Mouse (Mus musculus): Measurements from ENCODE around the gene Gm21983. TPM values are rescaled to one million over a fixed set of nuclear protein-coding genes. Genes with fewer than 3 reads are reported as not detected.

The Gm21983 gene
- polyA plus RNA-seq, 1 experiment from 2014 or later = not detected

DNA sequence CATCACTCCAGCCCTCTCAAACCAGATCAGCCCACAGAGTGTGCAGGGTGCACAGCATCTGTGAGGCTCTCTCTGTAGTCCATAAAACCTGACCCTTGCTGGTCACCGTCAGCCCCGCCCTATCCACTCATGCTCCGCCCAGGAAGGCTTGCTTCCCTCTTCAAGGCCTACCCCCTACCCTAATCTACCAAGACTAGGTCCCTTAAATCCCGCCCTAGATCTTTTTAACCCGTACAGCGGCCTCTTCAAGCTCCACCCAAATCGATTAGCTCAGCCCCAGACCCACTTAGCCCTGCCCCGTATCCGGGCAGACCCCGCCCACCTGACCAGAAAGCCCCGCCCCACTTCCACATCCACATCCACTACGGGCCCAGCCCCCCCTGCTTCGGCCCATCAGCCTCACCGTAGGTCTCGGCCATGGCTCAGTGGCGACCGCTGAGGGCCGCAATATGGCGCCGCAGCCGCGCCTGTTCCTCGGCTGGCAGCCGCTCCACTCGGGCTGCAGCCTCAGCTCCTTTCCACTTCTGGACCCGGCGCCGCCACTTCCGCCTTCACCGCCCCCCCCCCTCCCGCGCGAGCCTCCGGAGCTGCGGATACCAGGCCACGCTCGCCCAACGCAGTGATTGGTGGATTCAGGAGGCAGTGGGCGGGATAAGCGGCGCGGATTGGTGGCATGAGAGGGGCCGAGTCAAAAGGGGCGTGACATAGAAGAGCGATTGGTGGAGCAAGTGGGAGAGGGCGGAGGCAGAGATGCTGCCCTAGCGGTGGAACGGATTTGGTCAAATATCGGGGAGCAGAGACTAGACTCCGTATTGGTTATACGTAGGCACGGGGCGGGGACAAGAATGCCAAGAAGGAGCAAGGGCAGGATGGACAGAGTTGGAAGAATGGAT, 2.3 kb downstream of the Gm21983 start, which contains the start of gene Rab4b:
Gene Rab4b (minus strand): TSS at position 573 of the 893 bp plus-strand sequence.
- H3K4me3 ChIP-seq (ENCODE audit: low read depth, low read length) = peak within 1 kb of the TSS; percentile 72
- ATAC-seq (ENCODE audit: low FRiP score) (peak; percentile 98), DNase-seq (ENCODE audit: low spot score, missing footprints) (peak; percentile 99)
- no peaks in the 10 kb centered on the region for H3K9me3 ChIP-seq (ENCODE audit: control insufficient read depth, low read length)
- no peaks in the 10 kb centered on the region for H3K27me3 ChIP-seq (ENCODE audit: control insufficient read depth, insufficient read depth, low read length)
- H3K9ac ChIP-seq (ENCODE audit: low read length) = peak within 1 kb of the TSS; percentile 66
- peaks cover 8% of the 10 kb centered on the region for H3K4me1 ChIP-seq (ENCODE audit: control insufficient read depth, insufficient read depth, low read length)
- peak within 1 kb of the TSS; percentile 50 for H3K4me2 ChIP-seq
- under 1% methylated on average over 53 of the region's 53 CpGs for WGBS
- H3K36me3 ChIP-seq (ENCODE audit: control insufficient read depth, insufficient read depth, low read length) = no peaks in the 10 kb centered on the region
- H3K27ac ChIP-seq (ENCODE audit: low read depth, low read length) = peak within 1 kb of the TSS; percentile 87

DNA sequence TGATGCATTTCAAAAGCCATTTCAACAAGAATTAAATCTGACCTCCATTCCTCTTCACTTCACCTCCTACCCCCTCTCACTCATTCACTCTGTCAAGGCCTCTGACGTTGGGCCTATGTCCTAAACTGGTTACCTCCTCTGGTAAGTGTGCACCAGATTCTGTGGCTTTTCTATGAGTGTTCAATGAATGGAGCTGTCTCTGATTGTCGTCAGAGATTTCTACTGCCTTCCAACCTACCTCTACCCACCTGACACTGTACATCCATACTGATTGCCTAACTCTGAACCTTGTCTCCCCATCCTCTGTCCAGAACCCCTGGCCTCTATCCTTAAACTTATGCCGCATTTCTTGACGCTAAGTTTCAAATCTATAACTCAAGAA, 3.0 kb downstream of the Gm21983 start:
- peak; percentile 8; the same call in 1 of the 2 replicates for ATAC-seq (ENCODE audit: low FRiP score)
- H3K27me3 ChIP-seq (ENCODE audit: control insufficient read depth, insufficient read depth, low read length) = no peaks in the 10 kb centered on the region
- peaks cover 8% of the 10 kb centered on the region for H3K4me1 ChIP-seq (ENCODE audit: control insufficient read depth, insufficient read depth, low read length)
- peak overlapping the region; percentile 66 for H3K9ac ChIP-seq (ENCODE audit: low read length)
- no peaks in the 10 kb centered on the region for H3K36me3 ChIP-seq (ENCODE audit: control insufficient read depth, insufficient read depth, low read length)
- WGBS = 31% methylated on average over 4 of the region's 4 CpGs
- H3K9me3 ChIP-seq (ENCODE audit: control insufficient read depth, low read length) = no peaks in the 10 kb centered on the region
- DNase-seq (ENCODE audit: low spot score, missing footprints) = no peak
- H3K27ac ChIP-seq (ENCODE audit: low read depth, low read length) = peak overlapping the region; percentile 87
- H3K4me3 ChIP-seq (ENCODE audit: low read depth, low read length) = peak overlapping the region; percentile 72
- peak overlapping the region; percentile 44 for H3K4me2 ChIP-seq

DNA sequence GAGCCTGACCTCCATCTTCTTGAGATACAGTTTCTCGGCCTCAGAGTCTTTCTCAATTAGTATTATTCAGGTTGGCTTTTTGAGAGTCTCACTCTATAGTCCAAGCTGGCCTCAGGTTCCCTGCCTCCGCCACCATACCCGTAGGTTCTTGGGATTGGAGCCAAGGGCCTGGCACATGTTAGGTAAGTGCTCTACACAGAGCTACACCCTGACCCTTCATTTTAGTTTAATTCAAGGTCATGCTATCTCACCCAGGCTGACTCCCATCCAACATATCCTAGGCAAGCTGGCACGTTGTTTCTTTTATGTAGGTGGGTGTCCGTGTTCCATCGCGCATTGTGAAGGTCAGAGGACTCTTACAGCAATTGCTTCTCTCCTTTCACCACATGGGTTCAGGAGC, 6.0 kb downstream of the Gm21983 start:
- no peaks in the 10 kb centered on the region for H3K27me3 ChIP-seq (ENCODE audit: control insufficient read depth, insufficient read depth, low read length)
- ATAC-seq (ENCODE audit: low FRiP score) (no peak), DNase-seq (ENCODE audit: low spot score, missing footprints) (no peak)
- H3K36me3 ChIP-seq (ENCODE audit: control insufficient read depth, insufficient read depth, low read length) = no peaks in the 10 kb centered on the region
- peaks cover 6% of the 10 kb centered on the region for H3K4me1 ChIP-seq (ENCODE audit: control insufficient read depth, insufficient read depth, low read length)
- no peak overlapping the region for H3K9ac ChIP-seq (ENCODE audit: low read length)
- H3K27ac ChIP-seq (ENCODE audit: low read depth, low read length) = no peak overlapping the region
- H3K4me2 ChIP-seq = no peak overlapping the region
- no peaks in the 10 kb centered on the region for H3K9me3 ChIP-seq (ENCODE audit: control insufficient read depth, low read length)
- 97% methylated on average over 7 of the region's 7 CpGs for WGBS
- H3K4me3 ChIP-seq (ENCODE audit: low read depth, low read length) = no peak overlapping the region

DNA sequence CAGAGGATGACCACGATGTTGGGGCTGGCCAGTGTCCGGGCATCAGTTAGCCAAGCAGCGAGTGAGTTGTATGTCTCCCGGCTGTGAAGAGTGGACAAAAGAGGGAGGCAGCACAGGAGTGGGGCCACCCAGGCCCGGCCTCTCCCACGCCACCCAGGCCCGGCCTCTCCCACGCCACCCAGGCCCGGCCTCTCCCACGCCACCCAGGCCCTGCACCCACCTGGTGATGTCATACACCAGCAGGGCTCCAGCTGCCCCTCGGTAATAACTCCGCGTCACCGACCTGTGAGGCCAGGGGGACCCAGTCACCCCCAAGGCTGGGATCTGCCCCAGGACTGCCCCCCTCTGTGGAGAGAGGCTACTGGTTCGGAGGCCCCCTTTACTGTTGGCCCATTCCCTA, 6.4 kb downstream of the Gm21983 start:
- no peak overlapping the region for H3K9ac ChIP-seq (ENCODE audit: low read length)
- WGBS = 93% methylated on average over 15 of the region's 15 CpGs
- no peak overlapping the region for H3K4me2 ChIP-seq
- no peaks in the 10 kb centered on the region for H3K9me3 ChIP-seq (ENCODE audit: control insufficient read depth, low read length)
- no peak for ATAC-seq (ENCODE audit: low FRiP score)
- H3K27ac ChIP-seq (ENCODE audit: low read depth, low read length) = no peak overlapping the region
- H3K36me3 ChIP-seq (ENCODE audit: control insufficient read depth, insufficient read depth, low read length) = no peaks in the 10 kb centered on the region
- H3K27me3 ChIP-seq (ENCODE audit: control insufficient read depth, insufficient read depth, low read length) = no peaks in the 10 kb centered on the region
- H3K4me3 ChIP-seq (ENCODE audit: low read depth, low read length) = no peak overlapping the region
- no peak for DNase-seq (ENCODE audit: low spot score, missing footprints)
- peaks cover 5% of the 10 kb centered on the region for H3K4me1 ChIP-seq (ENCODE audit: control insufficient read depth, insufficient read depth, low read length)

DNA sequence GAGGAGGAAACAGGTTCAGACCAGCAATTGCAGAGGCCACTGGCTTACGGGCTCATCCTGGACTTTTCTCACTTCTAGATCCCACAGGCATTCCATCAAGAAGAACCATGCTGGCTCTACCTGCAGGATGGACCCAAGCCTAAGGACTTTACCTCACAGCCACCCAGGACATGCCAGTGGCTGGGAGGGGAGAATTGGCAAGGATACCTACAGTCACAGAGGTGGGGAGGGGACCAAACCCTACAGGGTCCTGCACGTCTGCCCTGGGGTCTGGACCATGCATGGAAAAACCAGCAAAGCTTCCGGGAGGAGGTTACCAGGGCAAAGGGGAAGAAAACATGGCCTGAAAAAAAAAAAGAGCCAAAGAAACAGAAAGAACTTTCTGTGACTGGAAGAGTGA, 9.9 kb downstream of the Gm21983 start:
- no peak overlapping the region for H3K4me2 ChIP-seq
- no peak overlapping the region for H3K27ac ChIP-seq (ENCODE audit: low read depth, low read length)
- 96% methylated on average over 3 of the region's 3 CpGs for WGBS
- H3K4me1 ChIP-seq (ENCODE audit: control insufficient read depth, insufficient read depth, low read length) = peaks cover 5% of the 10 kb centered on the region
- no peak overlapping the region for H3K9ac ChIP-seq (ENCODE audit: low read length)
- H3K36me3 ChIP-seq (ENCODE audit: control insufficient read depth, insufficient read depth, low read length) = no peaks in the 10 kb centered on the region
- no peak for DNase-seq (ENCODE audit: low spot score, missing footprints)
- no peaks in the 10 kb centered on the region for H3K27me3 ChIP-seq (ENCODE audit: control insufficient read depth, insufficient read depth, low read length)
- H3K4me3 ChIP-seq (ENCODE audit: low read depth, low read length) = no peak overlapping the region
- no peak for ATAC-seq (ENCODE audit: low FRiP score)
- no peaks in the 10 kb centered on the region for H3K9me3 ChIP-seq (ENCODE audit: control insufficient read depth, low read length)

DNA sequence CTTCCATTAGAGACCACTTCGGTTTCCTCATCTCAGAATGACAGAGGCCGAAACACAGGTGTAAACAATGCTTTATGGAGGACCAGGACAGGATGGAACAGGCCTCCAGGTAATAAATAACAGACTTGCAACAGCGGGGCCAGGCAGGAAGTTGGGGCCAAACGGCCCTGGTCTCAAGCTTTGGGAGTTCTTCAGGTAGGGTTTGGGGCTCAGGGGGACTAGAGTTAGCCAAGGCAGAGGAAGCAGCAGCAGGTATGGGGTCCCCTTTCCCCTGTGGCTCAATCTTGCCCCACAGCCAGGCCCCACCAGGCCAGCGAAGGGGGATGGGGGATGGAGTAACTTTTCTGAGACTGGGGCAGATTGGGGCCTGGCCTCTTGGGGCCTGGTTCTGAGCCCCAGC, 12.5 kb downstream of the Gm21983 start:
- no peak overlapping the region for H3K4me3 ChIP-seq (ENCODE audit: low read depth, low read length)
- no peaks in the 10 kb centered on the region for H3K27me3 ChIP-seq (ENCODE audit: control insufficient read depth, insufficient read depth, low read length)
- H3K9ac ChIP-seq (ENCODE audit: low read length) = no peak overlapping the region
- no peaks in the 10 kb centered on the region for H3K9me3 ChIP-seq (ENCODE audit: control insufficient read depth, low read length)
- peaks cover 29% of the 10 kb centered on the region for H3K4me1 ChIP-seq (ENCODE audit: control insufficient read depth, insufficient read depth, low read length)
- H3K27ac ChIP-seq (ENCODE audit: low read depth, low read length) = no peak overlapping the region
- no peak overlapping the region for H3K4me2 ChIP-seq
- no peak for DNase-seq (ENCODE audit: low spot score, missing footprints)
- no peak for ATAC-seq (ENCODE audit: low FRiP score)
- peaks cover 5% of the 10 kb centered on the region; the same call in 1 of the 2 replicates for H3K36me3 ChIP-seq (ENCODE audit: control insufficient read depth, insufficient read depth, low read length)
- 95% methylated on average over 5 of the region's 5 CpGs for WGBS

DNA sequence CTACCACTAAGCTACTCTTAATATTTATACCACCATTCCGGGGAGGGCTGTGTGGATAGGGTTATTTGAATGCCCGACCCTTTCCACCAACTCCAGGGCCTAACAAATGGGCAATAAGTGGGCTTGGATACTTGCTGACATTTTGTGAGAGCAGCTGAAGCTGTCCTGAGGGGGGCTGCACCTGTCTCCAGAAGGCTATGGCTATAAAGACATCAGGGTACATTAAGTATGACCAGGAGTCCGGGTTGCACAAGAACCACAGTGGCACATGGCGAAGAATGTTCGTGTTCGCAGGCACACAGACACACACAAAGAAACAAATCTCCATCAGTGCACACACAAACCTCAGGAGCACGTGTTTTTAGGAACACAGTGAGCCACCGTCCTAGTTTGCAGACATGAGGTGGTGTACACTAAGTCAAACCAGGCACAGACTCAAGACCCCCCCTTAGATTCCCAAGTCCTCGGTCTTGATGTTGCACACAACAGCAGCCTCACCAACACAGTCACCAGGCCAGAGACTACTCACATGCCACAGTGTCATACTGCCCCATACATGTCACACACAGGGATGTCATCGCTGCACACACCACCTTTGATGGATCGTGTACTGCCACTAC, 13.3 kb downstream of the Gm21983 start:
- DNase-seq (ENCODE audit: low spot score, missing footprints) (peak; percentile 86), ATAC-seq (ENCODE audit: low FRiP score) (no peak)
- Histone ChIP-seq H3K27ac (ENCODE audit: low read depth, low read length) (peak overlapping the region; percentile 97), H3K4me2 (peak overlapping the region; percentile 79), H3K4me1 (ENCODE audit: control insufficient read depth, insufficient read depth, low read length) (peaks cover 36% of the 10 kb centered on the region), H3K27me3 (ENCODE audit: control insufficient read depth, insufficient read depth, low read length) (no peaks in the 10 kb centered on the region), H3K9ac (ENCODE audit: low read length) (peak overlapping the region; percentile 86), H3K4me3 (ENCODE audit: low read depth, low read length) (peak overlapping the region; percentile 78; the same call in 1 of the 2 replicates), H3K36me3 (ENCODE audit: control insufficient read depth, insufficient read depth, low read length) (peaks cover 5% of the 10 kb centered on the region; the same call in 1 of the 2 replicates), H3K9me3 (ENCODE audit: control insufficient read depth, low read length) (no peaks in the 10 kb centered on the region)
- WGBS = 78% methylated on average over 11 of the region's 11 CpGs

DNA sequence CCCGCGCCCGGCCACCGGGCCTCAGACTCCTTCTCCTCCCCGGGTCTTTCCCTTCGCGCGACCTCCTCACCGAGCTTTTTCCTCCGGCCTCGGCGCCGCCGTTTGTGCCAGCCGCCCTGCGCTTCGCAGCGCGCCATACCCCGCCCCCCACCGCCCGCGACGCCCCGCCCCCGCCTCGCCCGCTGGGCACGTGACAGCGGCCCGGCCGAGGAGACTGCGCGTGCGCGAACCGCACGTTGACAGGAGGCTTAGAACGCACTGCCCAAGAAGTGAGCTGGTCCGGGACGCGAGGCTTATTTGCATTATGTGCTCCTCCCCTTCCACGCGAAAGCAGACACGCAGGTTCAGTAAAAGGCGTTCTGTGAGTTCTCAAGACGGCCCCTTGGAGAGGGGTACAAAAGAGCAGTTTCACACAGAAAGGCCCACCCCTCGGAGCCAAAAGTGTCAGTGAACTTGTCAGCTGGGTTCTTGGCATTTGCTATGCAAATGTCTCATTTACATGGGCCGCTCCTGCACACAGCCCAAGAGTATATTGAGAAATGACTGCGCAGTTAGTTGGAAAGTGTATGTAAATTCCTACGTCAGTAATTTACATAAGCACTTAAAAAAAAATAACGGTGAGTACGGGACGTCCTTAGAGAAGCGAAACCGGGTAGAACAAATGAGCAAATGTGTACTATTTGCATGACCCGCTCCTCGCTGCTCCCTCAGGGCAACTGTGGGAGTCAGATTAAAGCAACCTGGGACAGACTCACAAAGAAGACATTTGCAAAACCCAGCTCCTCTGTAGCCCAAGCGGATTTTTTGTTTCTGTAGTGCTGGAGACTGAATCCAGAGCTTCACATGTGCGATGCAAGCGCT, 14.0 kb downstream of the Gm21983 start, which contains the start of gene Egln2:
Gene Egln2 (minus strand): TSS at position 189 of the 861 bp plus-strand sequence.
- Histone ChIP-seq H3K4me2 (peak within 1 kb of the TSS; percentile 79), H3K9me3 (ENCODE audit: control insufficient read depth, low read length) (no peaks in the 10 kb centered on the region), H3K36me3 (ENCODE audit: control insufficient read depth, insufficient read depth, low read length) (peaks cover 5% of the 10 kb centered on the region; the same call in 1 of the 2 replicates), H3K4me1 (ENCODE audit: control insufficient read depth, insufficient read depth, low read length) (peaks cover 36% of the 10 kb centered on the region), H3K27ac (ENCODE audit: low read depth, low read length) (peak within 1 kb of the TSS; percentile 97), H3K9ac (ENCODE audit: low read length) (peak within 1 kb of the TSS; percentile 86), H3K4me3 (ENCODE audit: low read depth, low read length) (peak within 1 kb of the TSS; percentile 78), H3K27me3 (ENCODE audit: control insufficient read depth, insufficient read depth, low read length) (no peaks in the 10 kb centered on the region)
- 2% methylated on average over 54 of the region's 61 CpGs for WGBS
- ATAC-seq (ENCODE audit: low FRiP score) (peak; percentile 88), DNase-seq (ENCODE audit: low spot score, missing footprints) (peak; percentile 99)

Data from midbrain, embryonic 11.5 days (tissue).